Mouse (Mus musculus) spleen, postnatal 14 days (tissue): ENCODE measurements around the gene Efl1.
"Not testable (repeated sequence)": the region's sequence is repeated elsewhere in the genome, so short reads cannot be mapped to it uniquely, and the experiment has no call there.

Experiments used
- DNase-seq, 2 experiments: peaks; one replicate each; pipeline ENCODE4 v3.0.0; 2021 to 2022; ENCODE audit warnings: low spot score in 2 of 2

The Efl1 gene

GRCm38 (mm10) chr7:82758521-82758920, 110.1 kb downstream of the Efl1 start:
- DNase-seq = no peak

GRCm38 (mm10) chr7:82759091-82759490, 110.7 kb downstream of the Efl1 start:
- no peak for DNase-seq

- no peak for DNase-seq
Measured at GRCm38 (mm10) chr7:82764951-82765350, 116.5 kb downstream of the Efl1 start.

GRCm38 (mm10) chr7:82766623-82767022, 118.2 kb downstream of the Efl1 start:
- no peak for DNase-seq

- no peak for DNase-seq
Measured at GRCm38 (mm10) chr7:82770207-82770606, 121.8 kb downstream of the Efl1 start.

- DNase-seq = not testable (repeated sequence)
Measured at GRCm38 (mm10) chr7:82770957-82771660, 122.7 kb downstream of the Efl1 start.

GRCm38 (mm10) chr7:82771661-82772021, 123.2 kb downstream of the Efl1 start:
- not testable (repeated sequence) for DNase-seq

- no peak for DNase-seq
Measured at GRCm38 (mm10) chr7:82772481-82772880, 124.1 kb downstream of the Efl1 start.

- no peak for DNase-seq
Measured at GRCm38 (mm10) chr7:82773150-82773549, 124.7 kb downstream of the Efl1 start.

- DNase-seq = no peak
Measured at GRCm38 (mm10) chr7:82773884-82774283, 125.5 kb downstream of the Efl1 start.

- no peak for DNase-seq
Measured at GRCm38 (mm10) chr7:82775090-82775489, 126.7 kb downstream of the Efl1 start.

GRCm38 (mm10) chr7:82783071-82783470, 134.7 kb downstream of the Efl1 start:
- DNase-seq = no peak

- DNase-seq = no peak
Measured at GRCm38 (mm10) chr7:82783693-82784092, 135.3 kb downstream of the Efl1 start.

- DNase-seq = no peak
Measured at GRCm38 (mm10) chr7:82785335-82785934, 137.0 kb downstream of the Efl1 start.

GRCm38 (mm10) chr7:82785970-82786647, 137.7 kb downstream of the Efl1 start:
- no peak for DNase-seq

GRCm38 (mm10) chr7:82792644-82793043, 144.2 kb downstream of the Efl1 start:
- no peak for DNase-seq

GRCm38 (mm10) chr7:82793111-82793510, 144.7 kb downstream of the Efl1 start:
- DNase-seq = no peak

GRCm38 (mm10) chr7:82794542-82794941, 146.1 kb downstream of the Efl1 start:
- no peak for DNase-seq

GRCm38 (mm10) chr7:82802206-82802605, 153.8 kb downstream of the Efl1 start:
- DNase-seq = no peak

GRCm38 (mm10) chr7:82808257-82808656, 159.8 kb downstream of the Efl1 start:
- DNase-seq = no peak

- DNase-seq = no peak
Measured at GRCm38 (mm10) chr7:82809126-82809525, 160.7 kb downstream of the Efl1 start.

GRCm38 (mm10) chr7:82810799-82811139, 162.4 kb downstream of the Efl1 start:
- no peak for DNase-seq
